ENCODE assay signal across 11 mouse cellular contexts in the genomic region with DNA sequence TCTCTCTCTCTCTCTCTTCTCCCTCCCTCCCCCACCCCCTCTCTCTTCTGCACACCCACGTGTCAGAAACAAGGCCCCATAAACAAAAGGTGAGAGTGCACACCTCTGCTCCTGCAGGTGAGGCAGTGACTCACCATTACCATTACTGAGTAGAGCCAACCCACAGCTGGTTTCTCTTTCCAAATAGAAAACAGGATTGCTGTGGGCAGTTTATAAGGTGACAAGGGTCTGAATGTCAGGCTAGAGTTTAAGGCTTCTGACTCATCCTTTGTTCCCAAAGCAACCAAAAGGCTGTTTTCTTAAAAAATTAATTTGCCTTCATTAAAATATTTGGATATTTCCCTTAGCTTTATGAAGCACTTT.
DNase-seq lines count a peak whose midpoint lies in the region; ATAC-seq and TF ChIP-seq lines count a peak whose summit lies in the region.
"Had no signal": no experiment of that assay in that cellular context is flagged by ENCODE, and none has a peak within 500 bp of the region (broad histone marks: within the 10 kb centered on the region; RNA-seq: fewer than 3 reads in every experiment).

No protein-coding gene starts in this region.

- H3K9me3 ChIP-seq in kidney, postnatal 0 days (replicated peaks; ENCODE audit: low read length), result no peaks in the 10 kb centered on the region
- no peaks in the 10 kb centered on the region for H3K9me3 ChIP-seq in hindbrain, embryonic 11.5 days (ENCODE audit: control insufficient read depth, low read length)

- no peak overlapping the region for H3K4me3 ChIP-seq in kidney, postnatal 0 days (replicated peaks; ENCODE audit: low read depth, low read length)
- no peak overlapping the region for H3K4me3 ChIP-seq in hindbrain, embryonic 11.5 days (ENCODE audit: low read depth, low read length)
- H3K4me3 ChIP-seq in myocyte, result peak overlapping the region; percentile 32

- ATAC-seq in kidney, postnatal 0 days (replicated peaks; ENCODE audit: low FRiP score, low read depth), result no peak
- no peak for ATAC-seq in hindbrain, embryonic 11.5 days (ENCODE audit: low FRiP score)
- ATAC-seq: Patski had no signal

- no peak overlapping the region for H3ac ChIP-seq in myocyte (ENCODE audit: control insufficient read depth, insufficient read length)

- TF ChIP-seq CTCF in kidney, postnatal 0 days (IDR thresholded peaks at IDR 0.05; ENCODE audit: low read depth), result no peak

- DNase-seq in embryo, embryonic 10.5 days (ENCODE audit: low spot score), result peak; percentile 58
- no peak for DNase-seq in embryo, embryonic 10 days (ENCODE audit: low spot score)
- DNase-seq in kidney, postnatal 0 days (ENCODE audit: low spot score), result no peak
- no peak for DNase-seq in kidney, postnatal 4 days
- DNase-seq in hindbrain, embryonic 11.5 days (ENCODE audit: low spot score), result peak; percentile 39
- no peak for DNase-seq in spleen, postnatal 4 days (ENCODE audit: low spot score in 2 of 2)
- no peak for DNase-seq in urinary bladder, adult 2 months (ENCODE audit: low spot score)
- DNase-seq: gastrocnemius, postnatal 14 days; kidney, postnatal 25 days had no signal

- no peaks in the 10 kb centered on the region; the same call in 1 of the 2 replicates for H3K4me1 ChIP-seq in kidney, postnatal 0 days (replicated peaks; ENCODE audit: insufficient read depth, low read length)
- peaks cover 23% of the 10 kb centered on the region for H3K4me1 ChIP-seq in hindbrain, embryonic 11.5 days (replicated peaks; ENCODE audit: control insufficient read depth, insufficient read depth, low read length)

- no peaks in the 10 kb centered on the region for H3K79me2 ChIP-seq in myocyte (ENCODE audit: control insufficient read depth, insufficient read depth)

- WGBS in kidney, postnatal 0 days, result 0% methylated on average over 1 of the region's 1 CpGs
- 0% methylated on average over 1 of the region's 1 CpGs for WGBS in hindbrain, embryonic 11.5 days

- TF ChIP-seq POLR2A in myocyte (IDR thresholded peaks at IDR 0.05; ENCODE audit: insufficient read length, low read depth), result no peak

- H3K27ac ChIP-seq in kidney, postnatal 0 days, result no peak overlapping the region
- H3K27ac ChIP-seq in hindbrain, embryonic 11.5 days (ENCODE audit: low read depth, low read length), result peak overlapping the region; percentile 97

- H3K9ac ChIP-seq in kidney, postnatal 0 days (ENCODE audit: low read depth, low read length), result no peak overlapping the region
- H3K9ac ChIP-seq in hindbrain, embryonic 11.5 days (ENCODE audit: low read depth, low read length), result no peak overlapping the region

- H3K4me2 ChIP-seq in kidney, postnatal 0 days (ENCODE audit: low read length), result peak overlapping the region; percentile 62; the same call in 1 of the 2 replicates
- H3K4me2 ChIP-seq in hindbrain, embryonic 11.5 days (replicated peaks; ENCODE audit: low read depth, low read length), result peak overlapping the region; percentile 94
- H3K4me2 ChIP-seq in myocyte (ENCODE audit: low read depth), result peak overlapping the region; percentile 44

- H3K27me3 ChIP-seq in kidney, postnatal 0 days (ENCODE audit: insufficient read depth, low read length), result no peaks in the 10 kb centered on the region; the same call in 1 of the 2 replicates
- H3K27me3 ChIP-seq in hindbrain, embryonic 11.5 days (ENCODE audit: control insufficient read depth, insufficient read depth, low read length), result no peaks in the 10 kb centered on the region; the same call in 1 of the 2 replicates
- no peaks in the 10 kb centered on the region for H3K27me3 ChIP-seq in myocyte (ENCODE audit: control insufficient read depth, insufficient read depth, insufficient read length)

- H3K36me3 ChIP-seq in kidney, postnatal 0 days (ENCODE audit: insufficient read depth, low read length), result no peaks in the 10 kb centered on the region
- H3K36me3 ChIP-seq in hindbrain, embryonic 11.5 days (ENCODE audit: control insufficient read depth, insufficient read depth, low read length), result no peaks in the 10 kb centered on the region
- H3K36me3 ChIP-seq in myocyte (ENCODE audit: control insufficient read depth, insufficient read depth), result peaks cover 5% of the 10 kb centered on the region

TF ChIP-seq in myocyte, 11 proteins besides CTCF, POLR2A, EP300 and RAD21:
- TF ChIP-seq USF1 (IDR thresholded peaks at IDR 0.05; ENCODE audit: low read depth) (no peak), TCF12 (IDR thresholded peaks at IDR 0.05; ENCODE audit: insufficient read depth, poor library complexity, severe bottlenecking) (no peak), REST (IDR thresholded peaks at IDR 0.05; ENCODE audit: insufficient read depth, insufficient read length) (no peak), MAX (IDR thresholded peaks at IDR 0.05; ENCODE audit: low read depth) (no peak), SRF (IDR thresholded peaks at IDR 0.05; ENCODE audit: control insufficient read depth, insufficient read length, low read depth) (no peak), MYOD1 (IDR thresholded peaks at IDR 0.05; ENCODE audit: control insufficient read depth in 1 of 3, insufficient read length in 2 of 3, low read depth in 2 of 3) (no peak), E2F4 (IDR thresholded peaks at IDR 0.05; ENCODE audit: insufficient read depth) (no peak), POLR2AphosphoS2 (IDR thresholded peaks at IDR 0.05; ENCODE audit: insufficient read length, low read depth) (no peak), CEBPB (IDR thresholded peaks at IDR 0.05; ENCODE audit: insufficient read depth, poor library complexity, severe bottlenecking) (no peak), MYOG (IDR thresholded peaks at IDR 0.05; ENCODE audit: control insufficient read depth in 1 of 3, insufficient read depth in 1 of 3, insufficient read length in 2 of 3, low read depth in 2 of 3) (no peak), TCF3 (IDR thresholded peaks at IDR 0.05; ENCODE audit: insufficient read length, low read depth) (no peak)

Comparison
In these comparisons a context has a peak if more than half of its experiments do, and no peak if none do; other contexts are left out.
1. DNase-seq: peak in embryo, embryonic 10.5 days (single experiment) and hindbrain, embryonic 11.5 days (single experiment); none in embryo, embryonic 10 days (single experiment), kidney, postnatal 0 days (single experiment), kidney, postnatal 4 days (0 of 2), spleen, postnatal 4 days (0 of 2) and urinary bladder, adult 2 months (single experiment).
2. H3K4me2 ChIP-seq: peak in every context shown above with its lines; median percentile 94 in hindbrain, embryonic 11.5 days; 62 in kidney, postnatal 0 days; 44 in myocyte.